Mouse (Mus musculus): Measurements from ENCODE around the gene Zfp874a.

GRCm38 (mm10) chr13:67481528-67481927, 30.1 kb upstream of the Zfp874a start:
- TF ChIP-seq TAL1 (IDR thresholded peaks at IDR 0.05; ENCODE audit: low read length) (no peak), GATA1 (IDR thresholded peaks at IDR 0.05; ENCODE audit: low read length) (no peak)
